Mouse (Mus musculus) small intestine, adult 10 weeks (tissue): Measurements from ENCODE around the gene A430005L14Rik. TPM values are rescaled to one million over a fixed set of nuclear protein-coding genes. Genes with fewer than 3 reads are reported as not detected.

ENCODE experiments used
- polyA plus RNA-seq: library from polyadenylated mRNA; stranded (reverse); fragments of 350-450 nt; fragmentation: Illumina TruSeq; extraction: RNeasy Lipid Tissue Mini Kit (QIAGEN cat#74804); gene quantifications from one replicate; pipeline ENCODE4 v1.2.3, GENCODE M21; 2014; ENCODE audit warnings: low replicate concordance

Gene A430005L14Rik
- 10.1 TPM for polyA plus RNA-seq

DNA sequence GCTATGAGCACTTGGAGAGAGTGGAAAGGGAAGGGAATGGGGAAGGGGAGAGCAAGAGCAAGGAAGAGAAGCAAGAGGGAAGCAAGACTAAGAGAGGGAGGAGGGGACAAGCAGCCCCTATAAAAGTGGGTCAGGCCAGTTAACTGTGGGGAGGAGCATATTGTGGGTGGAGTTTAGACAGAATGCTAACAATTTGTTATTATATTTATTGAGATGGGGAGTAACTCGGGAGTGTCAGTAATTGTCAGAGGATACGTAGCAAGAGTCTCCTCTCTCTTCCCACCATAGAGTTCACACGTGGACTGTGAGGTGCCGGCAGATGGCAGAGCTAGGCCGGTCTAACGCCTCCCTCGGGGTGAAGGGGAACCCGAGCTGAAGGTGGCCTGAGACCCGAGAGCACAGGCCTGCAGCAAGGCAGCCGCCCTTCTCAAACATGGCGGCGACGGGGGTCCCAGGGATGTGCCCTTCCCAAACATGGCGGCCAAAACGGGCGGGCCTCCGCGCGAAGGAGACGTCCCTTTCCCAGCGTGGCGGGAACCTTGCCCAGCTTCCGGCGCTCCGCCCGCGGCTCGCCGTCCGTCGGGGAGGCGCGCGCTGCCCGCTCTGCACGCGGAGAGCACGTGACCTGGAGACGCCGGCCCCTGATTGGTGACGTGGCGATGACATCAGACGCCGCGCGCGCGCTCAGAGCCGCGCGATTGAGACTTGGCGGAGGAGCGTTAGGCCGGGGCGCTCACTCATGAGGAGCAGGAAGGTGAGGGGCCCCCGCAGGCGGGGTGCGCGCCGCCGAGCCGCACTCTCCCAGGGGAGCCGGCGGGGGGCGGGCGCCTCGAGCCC lies at the start of gene A430005L14Rik:
TSS of gene A430005L14Rik (plus strand) at position 669 of the 837 bp plus-strand sequence.

DNA sequence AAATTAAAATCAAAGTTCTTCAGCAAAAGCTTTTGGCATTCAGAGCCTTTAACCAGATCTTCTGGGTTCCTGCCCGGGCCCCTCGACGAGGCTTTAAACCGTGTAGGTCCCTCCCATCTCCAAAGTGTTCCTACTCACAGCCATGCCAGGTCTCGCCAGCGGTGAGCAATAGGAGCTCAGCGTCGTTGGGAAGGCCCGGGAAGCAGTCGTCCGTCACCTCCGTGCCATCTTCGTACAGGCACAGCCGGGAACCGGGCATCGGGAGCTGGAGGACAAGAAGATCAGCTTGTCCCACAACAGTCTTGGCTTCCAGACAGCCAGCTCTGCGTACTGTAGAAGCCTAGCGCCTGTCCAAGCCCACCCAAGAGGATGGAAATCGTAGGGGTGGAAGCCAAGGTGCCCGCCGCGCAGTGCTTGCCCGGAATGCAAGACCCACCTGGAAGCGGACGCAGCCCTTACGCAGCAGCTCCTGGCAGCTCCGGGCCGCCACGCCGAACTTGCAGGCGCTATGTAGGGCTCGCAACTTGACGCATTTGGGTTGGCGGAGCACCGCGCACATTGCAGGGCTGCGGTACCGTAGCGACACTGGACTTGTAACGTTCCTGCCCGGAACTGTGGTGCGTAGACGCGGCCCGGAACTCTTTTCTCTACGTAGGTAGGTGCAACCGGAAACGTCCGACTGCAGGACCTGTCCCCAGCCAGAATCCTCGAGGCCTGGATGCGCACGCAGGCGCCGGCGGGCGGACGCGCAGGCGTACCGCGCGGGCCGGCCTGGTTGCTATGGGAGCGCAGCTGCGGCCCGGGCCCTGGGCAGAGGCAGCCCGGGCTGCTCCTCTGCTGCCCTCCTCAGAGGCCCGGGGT lies 17.6 kb downstream of the A430005L14Rik start, which contains the start of the genes Dffb and Cep104:
TSS of gene Dffb (minus strand) at position 696 of the 861 bp plus-strand sequence.
TSS of gene Cep104 (plus strand) at position 764 of the 861 bp plus-strand sequence.

Other genes with a start within 250 kb of the A430005L14Rik start
- 8.5 TPM for gene Dffb, start 17.9 kb downstream of the A430005L14Rik start, polyA plus RNA-seq
- gene Cep104, start 18.0 kb downstream of the A430005L14Rik start, polyA plus RNA-seq = 9.1 TPM
- gene Lrrc47, start 54.5 kb downstream of the A430005L14Rik start, polyA plus RNA-seq = 7.7 TPM
- not detected for gene Smim1, start 69.0 kb downstream of the A430005L14Rik start, polyA plus RNA-seq
- gene Ccdc27, start 85.4 kb downstream of the A430005L14Rik start, polyA plus RNA-seq = not detected
- gene Trp73, start 183.0 kb downstream of the A430005L14Rik start, polyA plus RNA-seq = not detected
- gene Wrap73, start 185.1 kb downstream of the A430005L14Rik start, polyA plus RNA-seq = not detected
- gene Tprgl, start 203.4 kb downstream of the A430005L14Rik start, polyA plus RNA-seq = 55.3 TPM
- gene Megf6, start 213.5 kb downstream of the A430005L14Rik start, polyA plus RNA-seq = 0.07 TPM